Mouse (Mus musculus) CH12.LX (cell line): ENCODE results near the gene Atg9b. TPM values are rescaled to one million over a fixed set of nuclear protein-coding genes. Genes with fewer than 3 reads are reported as not detected.

Experiments used
- DNase-seq: peaks from one replicate; pipeline ENCODE4 v3.0.0-alpha.2; 2013; ENCODE audit errors: extremely low read depth
- H3K27ac ChIP-seq: 2 replicates; pipeline ENCODE4 v1.5.1; 2012; ENCODE audit warnings: low read depth, mild to moderate bottlenecking, control low read depth, moderate library complexity; ENCODE audit not compliant: insufficient read depth
- H3K27me3 ChIP-seq: replicated peaks from 2 replicates; pipeline ENCODE3; 2012; ENCODE audit warnings: inconsistent platforms
- H3K36me3 ChIP-seq, 2 experiments: replicated peaks in 1 of 2; 2 replicates each; pipeline versions ENCODE3 to v1.6.1; 2012; ENCODE audit warnings: inconsistent platforms in 1 of 2, low read length in 1 of 2, mild to moderate bottlenecking in 1 of 2, mixed read lengths in 1 of 2, moderate library complexity in 1 of 2; ENCODE audit not compliant: control insufficient read depth in 1 of 2, insufficient read depth in 1 of 2
- H3K4me1 ChIP-seq, 2 experiments: 2 replicates each; pipeline ENCODE4 v1.6.1; 2012; ENCODE audit warnings: inconsistent platforms in 1 of 2, moderate library complexity in 1 of 2; ENCODE audit not compliant: insufficient read depth in 2 of 2, control insufficient read depth in 1 of 2
- H3K4me2 ChIP-seq: 2 replicates; pipeline ENCODE4 v1.6.1; 2012; ENCODE audit warnings: low read depth, mild to moderate bottlenecking, control low read depth; ENCODE audit not compliant: poor library complexity, insufficient read depth, severe bottlenecking
- H3K4me3 ChIP-seq, 3 experiments: fragments of 150-350 bp in 1 of 3; sonication (generic) in 1 of 3; replicated peaks in 1 of 3; 2 replicates each; pipeline versions ENCODE3 to v1.5.1; 2011 to 2012; ENCODE audit warnings: low read depth in 2 of 3, low read length in 2 of 3, mild to moderate bottlenecking in 2 of 3, moderate library complexity in 2 of 3, control low read depth in 1 of 3, improper control_type of control experiment in 1 of 3, inconsistent platforms in 1 of 3, mixed read lengths in 1 of 3; ENCODE audit not compliant: poor library complexity in 1 of 3
- H3K79me2 ChIP-seq: replicated peaks from 2 replicates; pipeline ENCODE4 v1.6.1; 2012; ENCODE audit warnings: mild to moderate bottlenecking, moderate library complexity; ENCODE audit not compliant: control insufficient read depth, poor library complexity, insufficient read depth, severe bottlenecking; ENCODE audit errors: extremely low read depth
- H3K9ac ChIP-seq: 2 replicates; pipeline ENCODE4 v1.6.1; 2012; ENCODE audit warnings: low read depth, mild to moderate bottlenecking, control low read depth, moderate library complexity; ENCODE audit not compliant: insufficient read depth
- H3K9me3 ChIP-seq: replicated peaks from 2 replicates; pipeline ENCODE3; 2012; ENCODE audit warnings: low read length, inconsistent platforms, mixed read lengths
- BHLHE40 ChIP-seq: IDR thresholded peaks from 2 replicates; pipeline ENCODE4 v1.6.1; 2011; ENCODE audit warnings: mild to moderate bottlenecking, low read depth, low read length, improper control_type of control experiment
- CHD1 ChIP-seq: IDR thresholded peaks from 2 replicates; pipeline ENCODE4 v1.6.1; 2012; ENCODE audit warnings: low read depth, low read length, improper control_type of control experiment, inconsistent platforms
- CHD2 ChIP-seq: IDR thresholded peaks from 2 replicates; pipeline ENCODE4 v1.6.1; 2011; ENCODE audit warnings: low read length, improper control_type of control experiment
- E2F4 ChIP-seq: IDR thresholded peaks from 2 replicates; pipeline ENCODE4 v1.6.1; 2011; ENCODE audit warnings: low read depth, low read length, improper control_type of control experiment; ENCODE audit not compliant: insufficient replicate concordance
- ELF1 ChIP-seq: IDR thresholded peaks from 2 replicates; pipeline ENCODE4 v1.6.1; 2014; ENCODE audit warnings: low read depth, mild to moderate bottlenecking, inconsistent platforms, low read length, improper control_type of control experiment
- EP300 ChIP-seq: IDR thresholded peaks from 2 replicates; pipeline ENCODE4 v1.6.1; 2011; ENCODE audit warnings: low read length, improper control_type of control experiment
- ETS1 ChIP-seq: conservative IDR thresholded peaks from 2 replicates; pipeline ENCODE4 v1.6.1; 2012; ENCODE audit warnings: low read depth, mild to moderate bottlenecking, inconsistent platforms, low read length, improper control_type of control experiment, moderate library complexity
- HCFC1 ChIP-seq: IDR thresholded peaks from 2 replicates; pipeline ENCODE4 v1.6.1; 2012; ENCODE audit warnings: low read depth, mild to moderate bottlenecking, inconsistent platforms, low read length, improper control_type of control experiment
- IRF4 ChIP-seq: IDR thresholded peaks from 2 replicates; pipeline ENCODE4 v1.6.1; 2014; ENCODE audit warnings: low read depth, mild to moderate bottlenecking, inconsistent platforms, low read length, improper control_type of control experiment
- KAT2A ChIP-seq: IDR thresholded peaks from 2 replicates; pipeline ENCODE4 v1.6.1; 2012; ENCODE audit warnings: low read length, improper control_type of control experiment, inconsistent platforms; ENCODE audit not compliant: insufficient replicate concordance
- MAX ChIP-seq: IDR thresholded peaks from 2 replicates; pipeline ENCODE4 v1.6.1; 2011; ENCODE audit warnings: low read length, improper control_type of control experiment
- MEF2A ChIP-seq: IDR thresholded peaks from 2 replicates; pipeline ENCODE4 v1.6.1; 2014; ENCODE audit warnings: low read depth, mild to moderate bottlenecking, inconsistent platforms, low read length, improper control_type of control experiment, borderline replicate concordance
- MXI1 ChIP-seq: IDR thresholded peaks from 2 replicates; pipeline ENCODE4 v1.6.1; 2011; ENCODE audit warnings: mild to moderate bottlenecking, low read depth, low read length, improper control_type of control experiment
- MYC ChIP-seq: IDR thresholded peaks from 2 replicates; pipeline ENCODE4 v1.6.1; 2011; ENCODE audit warnings: low read depth, mild to moderate bottlenecking, improper control_type of control experiment, low read length
- NELFE ChIP-seq: IDR thresholded peaks from 2 replicates; pipeline ENCODE4 v1.6.1; 2011; ENCODE audit warnings: low read depth, low read length, improper control_type of control experiment
- NRF1 ChIP-seq: IDR thresholded peaks from 2 replicates; pipeline ENCODE4 v1.6.1; 2014; ENCODE audit warnings: low read depth, mild to moderate bottlenecking, inconsistent platforms, low read length, improper control_type of control experiment, moderate library complexity
- PAX5 ChIP-seq: IDR thresholded peaks from 2 replicates; pipeline ENCODE4 v1.6.1; 2012; ENCODE audit warnings: low read length, inconsistent platforms, mixed read lengths
- POLR2A ChIP-seq: IDR thresholded peaks from 2 replicates; pipeline ENCODE4 v1.6.1; 2011; ENCODE audit warnings: low read depth, mild to moderate bottlenecking, improper control_type of control experiment, low read length
- RAD21 ChIP-seq: IDR thresholded peaks from 2 replicates; pipeline ENCODE4 v1.6.1; 2011; ENCODE audit warnings: low read depth, mild to moderate bottlenecking, low read length, improper control_type of control experiment, moderate library complexity
- SIN3A ChIP-seq: IDR thresholded peaks from 2 replicates; pipeline ENCODE4 v1.6.1; 2012; ENCODE audit warnings: low read length, improper control_type of control experiment, inconsistent platforms
- TBP ChIP-seq: conservative IDR thresholded peaks from 2 replicates; pipeline ENCODE4 v1.6.1; 2011; ENCODE audit warnings: low read depth, low read length, improper control_type of control experiment
- TCF12 ChIP-seq: IDR thresholded peaks from 2 replicates; pipeline ENCODE4 v1.6.1; 2014; ENCODE audit warnings: low read depth, mild to moderate bottlenecking, inconsistent platforms, low read length, improper control_type of control experiment
- USF1 ChIP-seq: IDR thresholded peaks from 2 replicates; pipeline ENCODE4 v1.6.1; 2014; ENCODE audit warnings: low read depth, mild to moderate bottlenecking, inconsistent platforms, low read length, improper control_type of control experiment
- USF2 ChIP-seq: conservative IDR thresholded peaks from 2 replicates; pipeline ENCODE4 v1.6.1; 2011; ENCODE audit warnings: low read depth, low read length, improper control_type of control experiment
- ZMIZ1 ChIP-seq: IDR thresholded peaks from 2 replicates; pipeline ENCODE4 v1.6.1; 2012; ENCODE audit warnings: low read depth, mild to moderate bottlenecking, inconsistent platforms, low read length, improper control_type of control experiment
- ZNF384 ChIP-seq: IDR thresholded peaks from 2 replicates; pipeline ENCODE4 v1.6.1; 2012; ENCODE audit warnings: low read depth, low read length, improper control_type of control experiment, inconsistent platforms
- dilution Hi-C: fragments of 300-500 bp; cut with MboI; formaldehyde crosslinking; loops from 2 replicates; pipeline ENCODE4 v1.14.3; 2020; ENCODE audit warnings: low sequenced_read_pairs; ENCODE audit not compliant: extremely low pct_unique_long_range_greater_than_20kb, extremely low pct_ligation_motif_present
- in situ Hi-C: fragments of 300-500 bp; cut with MboI; formaldehyde crosslinking; loops from 3 replicates; pipeline ENCODE4 v1.14.3; 2019; ENCODE audit warnings: low sequenced_read_pairs, low pct_ligation_motif_present, low pct_unique_long_range_greater_than_20kb, mixed read lengths
- polyA plus RNA-seq: library from polyadenylated mRNA; unstranded; fragments of >175 nt; gene quantifications from 2 replicates; pipeline ENCODE4 v1.2.1, GENCODE M21; 2012; ENCODE audit warnings: low read depth; ENCODE audit not compliant: insufficient read length
- total RNA-seq, 2 experiments: library from RNA; depleted of rRNA; stranded (reverse); fragments of 300-350 nt in 1 of 2; fragments of >200 nt in 1 of 2; gene quantifications; 2 replicates each; pipeline ENCODE4 v1.2.3; 2012 to 2014

Atg9b gene
- total and polyA plus RNA-seq, 3 experiments: 0.68 to 1.3 (median 0.81) TPM

- H3K79me2 ChIP-seq: no peaks in the 10 kb centered on the region
- H3K9ac ChIP-seq: peak overlapping the region; percentile 16; the same call in 1 of the 2 replicates
- dilution Hi-C loops: no loop called here
- TF ChIP-seq ETS1: no peak
- in situ Hi-C loops: no loop called here
- peak overlapping the region; percentile 33 to 55 (median 46) for H3K4me3 ChIP-seq
- peaks cover 11% of the 10 kb centered on the region for H3K9me3 ChIP-seq
- peak overlapping the region; percentile 37 for H3K4me2 ChIP-seq
- H3K4me1 ChIP-seq: peaks cover 15 to 54% of the 10 kb centered on the region in 2 experiments
- no peak for DNase-seq
- H3K36me3 ChIP-seq: no peaks in the 10 kb centered on the region
- H3K27me3 ChIP-seq: no peaks in the 10 kb centered on the region
- peak overlapping the region; percentile 44 for H3K27ac ChIP-seq
Measured at GRCm38 (mm10) chr5:24389658-24390020, 2.3 kb downstream of the Atg9b start.

GRCm38 (mm10) chr5:24389011-24389657 is 2.8 kb downstream of the Atg9b start:
- Histone ChIP-seq H3K27me3 (no peaks in the 10 kb centered on the region), H3K4me1 (peaks cover 18 to 59% of the 10 kb centered on the region in 2 experiments), H3K9ac (peak overlapping the region; percentile 16; the same call in 1 of the 2 replicates), H3K36me3 (no peaks in the 10 kb centered on the region), H3K79me2 (no peaks in the 10 kb centered on the region), H3K4me2 (peak overlapping the region; percentile 37), H3K9me3 (peaks cover 11% of the 10 kb centered on the region), H3K27ac (peak overlapping the region; percentile 44), H3K4me3 (peak overlapping the region; percentile 33 to 55 (median 46))
- dilution Hi-C loops: no loop called here
- TF ChIP-seq KAT2A: no peak
- TF ChIP-seq USF2: peak; percentile 25; the same call in 1 of the 2 replicates
- TF ChIP-seq ZMIZ1: 0 out of 2 replicates have a peak, but pooled peaks have one; percentile 39
- TF ChIP-seq HCFC1: peak; percentile 44; the same call in 1 of the 2 replicates
- no peak; the same call in 1 of the 2 replicates for TF ChIP-seq BHLHE40
- peak; percentile 91 for TF ChIP-seq MAX
- TF ChIP-seq ZNF384: peak; percentile 75
- 0 out of 2 replicates have a peak, but pooled peaks have one; percentile 16 for TF ChIP-seq MEF2A
- TF ChIP-seq MYC: peak; percentile 54; the same call in 1 of the 2 replicates
- peak; percentile 59 for TF ChIP-seq USF1
- TF ChIP-seq NRF1: no peak
- TF ChIP-seq CHD2: peak; percentile 35; the same call in 1 of the 2 replicates
- peak; percentile 73 for TF ChIP-seq POLR2A
- TF ChIP-seq RAD21: no peak
- 0 out of 2 replicates have a peak, but pooled peaks have one; percentile 26 for TF ChIP-seq E2F4
- peak; percentile 73 for TF ChIP-seq TCF12
- peak; percentile 87 for TF ChIP-seq TBP
- peak; percentile 93 for TF ChIP-seq MXI1
- TF ChIP-seq EP300: no peak
- peak; percentile 55; the same call in 1 of the 2 replicates for TF ChIP-seq NELFE
- peak; percentile 24; the same call in 1 of the 2 replicates for TF ChIP-seq IRF4
- peak; percentile 85 for TF ChIP-seq SIN3A
- no peak for TF ChIP-seq PAX5
- TF ChIP-seq ELF1: peak; percentile 85
- no peak for TF ChIP-seq CHD1
- in situ Hi-C loops: no loop called here
- DNase-seq: peak; percentile 91
